Comparison of ENCODE assay signal across 8 mouse cellular contexts in genomic region chr8:4322470-4322869, GRCm38 (mm10). TPM values are rescaled to one million over a fixed set of nuclear protein-coding genes. Genes with fewer than 3 reads are reported as not detected.
DNase-seq lines count a peak whose midpoint lies in the region; ATAC-seq and TF ChIP-seq lines count a peak whose summit lies in the region.

No protein-coding gene starts in this region.

- no peaks in the 10 kb centered on the region for H3K27me3 ChIP-seq in midbrain, embryonic 10.5 days (ENCODE audit: low read depth, poor library complexity, severe bottlenecking)
- H3K27me3 ChIP-seq in midbrain, embryonic 16.5 days (ENCODE audit: control insufficient read depth, insufficient read depth, low read depth, low read length): no peaks in the 10 kb centered on the region
- H3K27me3 ChIP-seq in intestine, postnatal 0 days (replicated peaks; ENCODE audit: control insufficient read depth, insufficient read depth, low read length): no peaks in the 10 kb centered on the region
- H3K27me3 ChIP-seq in limb, embryonic 12.5 days: no peaks in the 10 kb centered on the region
- H3K27me3 ChIP-seq in stomach, postnatal 0 days (ENCODE audit: control insufficient read depth, insufficient read depth, low read length): no peaks in the 10 kb centered on the region

- H3K4me2 ChIP-seq in midbrain, embryonic 16.5 days (ENCODE audit: low read length): no peak overlapping the region
- H3K4me2 ChIP-seq in intestine, postnatal 0 days (replicated peaks; ENCODE audit: low read depth): no peak overlapping the region
- H3K4me2 ChIP-seq in limb, embryonic 12.5 days: peak overlapping the region; percentile 91
- no peak overlapping the region for H3K4me2 ChIP-seq in stomach, postnatal 0 days (replicated peaks; ENCODE audit: low read depth)

- peak overlapping the region; percentile 82 for H3K4me3 ChIP-seq in midbrain, embryonic 10.5 days
- no peak overlapping the region for H3K4me3 ChIP-seq in midbrain, embryonic 16.5 days (ENCODE audit: low read depth, low read length)
- no peak overlapping the region for H3K4me3 ChIP-seq in intestine, postnatal 0 days (ENCODE audit: low read depth, low read length)
- 0 out of 2 replicates have a peak overlapping the region, but pooled peaks have one; percentile 97 for H3K4me3 ChIP-seq in limb, embryonic 12.5 days (replicated peaks)
- H3K4me3 ChIP-seq in stomach, postnatal 0 days (ENCODE audit: low read depth, low read length): no peak overlapping the region

- peaks cover 66% of the 10 kb centered on the region for H3K36me3 ChIP-seq in midbrain, embryonic 10.5 days
- no peaks in the 10 kb centered on the region for H3K36me3 ChIP-seq in midbrain, embryonic 16.5 days (ENCODE audit: control insufficient read depth, insufficient read depth, low read length)
- peaks cover 3% of the 10 kb centered on the region; the same call in 1 of the 2 replicates for H3K36me3 ChIP-seq in intestine, postnatal 0 days (ENCODE audit: control insufficient read depth, insufficient read depth)
- peaks cover 41% of the 10 kb centered on the region for H3K36me3 ChIP-seq in limb, embryonic 12.5 days
- no peaks in the 10 kb centered on the region; the same call in 1 of the 2 replicates for H3K36me3 ChIP-seq in stomach, postnatal 0 days (ENCODE audit: control insufficient read depth, insufficient read depth, low read length)

- no peak overlapping the region for H3K27ac ChIP-seq in midbrain, embryonic 10.5 days (replicated peaks)
- H3K27ac ChIP-seq in midbrain, embryonic 16.5 days (ENCODE audit: low read length): no peak overlapping the region
- H3K27ac ChIP-seq in intestine, postnatal 0 days (ENCODE audit: low read depth, low read length): no peak overlapping the region
- H3K27ac ChIP-seq in limb, embryonic 12.5 days: no peak overlapping the region
- H3K27ac ChIP-seq in stomach, postnatal 0 days (replicated peaks): no peak overlapping the region

- DNase-seq in midbrain, embryonic 10.5 days (ENCODE audit: low spot score): peak; percentile 86
- peak; percentile 76 to 80 for DNase-seq in cerebellum, postnatal 36 days
- DNase-seq in gastrocnemius, postnatal 14 days: peak; percentile 67
- peak; percentile 68 to 79 for DNase-seq in natural killer cell, adult 2 months (ENCODE audit: low spot score in 2 of 2)
- DNase-seq in stomach, postnatal 0 days (ENCODE audit: low spot score): peak; percentile 79

- peak; percentile 94 for TF ChIP-seq CTCF in intestine, postnatal 0 days (IDR thresholded peaks at IDR 0.05; ENCODE audit: low read depth)
- TF ChIP-seq CTCF in stomach, postnatal 0 days (IDR thresholded peaks at IDR 0.05; ENCODE audit: low read depth): peak; percentile 94

- TF ChIP-seq EP300 in stomach, postnatal 0 days (optimal IDR thresholded peaks at IDR 0.05): no peak

- H3K9ac ChIP-seq in midbrain, embryonic 16.5 days (ENCODE audit: low read depth, low read length): no peak overlapping the region
- H3K9ac ChIP-seq in intestine, postnatal 0 days (ENCODE audit: low read depth, low read length): no peak overlapping the region
- H3K9ac ChIP-seq in limb, embryonic 12.5 days (replicated peaks): no peak overlapping the region
- 0 out of 2 replicates have a peak overlapping the region, but pooled peaks have one; percentile 13 for H3K9ac ChIP-seq in stomach, postnatal 0 days (ENCODE audit: low read length)

- intact Hi-C loops in gastrocnemius, postnatal 14 days (cut with DNase I; ENCODE audit: low total_unique reads): loop anchor here (5.0 kb wide), 3 partner anchors 40 to 60 kb away; no protein-coding TSS in a partner anchor

- H3K4me1 ChIP-seq in midbrain, embryonic 10.5 days: peaks cover 29% of the 10 kb centered on the region
- H3K4me1 ChIP-seq in midbrain, embryonic 16.5 days (ENCODE audit: control insufficient read depth, insufficient read depth, low read length): peaks cover 37% of the 10 kb centered on the region
- 0 out of 2 replicates have a peak, but pooled peaks cover 5% of the 10 kb centered on the region for H3K4me1 ChIP-seq in intestine, postnatal 0 days (replicated peaks; ENCODE audit: control insufficient read depth, insufficient read depth, low read length)
- H3K4me1 ChIP-seq in limb, embryonic 12.5 days (replicated peaks): peaks cover 27% of the 10 kb centered on the region
- peaks cover 4% of the 10 kb centered on the region; the same call in 1 of the 2 replicates for H3K4me1 ChIP-seq in stomach, postnatal 0 days (replicated peaks; ENCODE audit: control insufficient read depth, insufficient read depth)

- ATAC-seq in midbrain, embryonic 16.5 days: no peak
- ATAC-seq in intestine, postnatal 0 days: no peak
- ATAC-seq in limb, embryonic 12.5 days (ENCODE audit: insufficient number of reproducible peaks, insufficient read depth, low FRiP score, low TSS enrichment, low read depth): no peak
- ATAC-seq in stomach, postnatal 0 days (ENCODE audit: low FRiP score, low TSS enrichment): no peak

- H3K9me3 ChIP-seq in midbrain, embryonic 10.5 days (replicated peaks): no peaks in the 10 kb centered on the region
- no peaks in the 10 kb centered on the region for H3K9me3 ChIP-seq in midbrain, embryonic 16.5 days (replicated peaks; ENCODE audit: control insufficient read depth, low read length, poor library complexity, severe bottlenecking)
- H3K9me3 ChIP-seq in intestine, postnatal 0 days (ENCODE audit: control insufficient read depth): no peaks in the 10 kb centered on the region
- no peaks in the 10 kb centered on the region for H3K9me3 ChIP-seq in limb, embryonic 12.5 days
- no peaks in the 10 kb centered on the region for H3K9me3 ChIP-seq in stomach, postnatal 0 days (ENCODE audit: control insufficient read depth, low read length)

- 30% methylated on average over 2 of the region's 2 CpGs for WGBS in midbrain, embryonic 10.5 days
- WGBS in midbrain, embryonic 16.5 days: 28% methylated on average over 2 of the region's 2 CpGs
- 29% methylated on average over 2 of the region's 2 CpGs for WGBS in intestine, postnatal 0 days
- 37% methylated on average over 2 of the region's 2 CpGs for WGBS in limb, embryonic 12.5 days
- WGBS in stomach, postnatal 0 days: 24% methylated on average over 2 of the region's 2 CpGs

RNA-seq across cellular contexts. Expression of gene Ccl25, which starts 2.5 kb away (rescaled TPM):
- 23.2 and 24.5 TPM in 2 replicates for polyA plus RNA-seq in midbrain, embryonic 10.5 days (2016; fragmentation: Nextera tagmentation; extraction: Ambion mirVana)
- polyA plus RNA-seq in midbrain, embryonic 16.5 days (2015; fragmentation: Nextera tagmentation; extraction: Ambion mirVana): 18.4 and 18.8 TPM in 2 replicates
- 1 to 10 TPM; 8.7 to 9.4 TPM for total RNA-seq in gastrocnemius, postnatal 14 days (2021)
- 190 and 217 TPM in 2 replicates for polyA plus RNA-seq in intestine, postnatal 0 days (2015; fragmentation: Nextera tagmentation; extraction: Ambion mirVana)
- 23.0 TPM in 2 replicates for polyA plus RNA-seq in limb, embryonic 12.5 days (2016; fragmentation: Nextera tagmentation; extraction: Ambion mirVana)
- 4.4 and 5.3 TPM in 2 replicates for polyA plus RNA-seq in stomach, postnatal 0 days (2015; fragmentation: Nextera tagmentation; extraction: Ambion mirVana)

RNA-seq across cellular contexts. Expression of gene Elavl1, which starts 2.7 kb away (rescaled TPM):
- 339 and 364 TPM in 2 replicates for polyA plus RNA-seq in midbrain, embryonic 10.5 days (2016; fragmentation: Nextera tagmentation; extraction: Ambion mirVana)
- polyA plus RNA-seq in midbrain, embryonic 16.5 days (2015; fragmentation: Nextera tagmentation; extraction: Ambion mirVana): 85.9 and 100 TPM in 2 replicates
- total RNA-seq in gastrocnemius, postnatal 14 days (2021): 10 to 100 TPM; 42.6 to 47.7 TPM
- 64.8 and 73.4 TPM in 2 replicates for polyA plus RNA-seq in intestine, postnatal 0 days (2015; fragmentation: Nextera tagmentation; extraction: Ambion mirVana)
- polyA plus RNA-seq in limb, embryonic 12.5 days (2016; fragmentation: Nextera tagmentation; extraction: Ambion mirVana): 341 and 367 TPM in 2 replicates
- 80.2 and 88.6 TPM in 2 replicates for polyA plus RNA-seq in stomach, postnatal 0 days (2015; fragmentation: Nextera tagmentation; extraction: Ambion mirVana)

RNA-seq across cellular contexts. Expression of gene Timm44, which starts 46.8 kb away (rescaled TPM):
- polyA plus RNA-seq in midbrain, embryonic 10.5 days (2016; fragmentation: Nextera tagmentation; extraction: Ambion mirVana): 61.9 and 66.9 TPM in 2 replicates
- 45.3 and 48.1 TPM in 2 replicates for polyA plus RNA-seq in midbrain, embryonic 16.5 days (2015; fragmentation: Nextera tagmentation; extraction: Ambion mirVana)
- 10 to 100 TPM; 67.8 to 82.1 TPM for total RNA-seq in gastrocnemius, postnatal 14 days (2021)
- polyA plus RNA-seq in intestine, postnatal 0 days (2015; fragmentation: Nextera tagmentation; extraction: Ambion mirVana): 33.7 and 35.5 TPM in 2 replicates
- 66.7 and 72.8 TPM in 2 replicates for polyA plus RNA-seq in limb, embryonic 12.5 days (2016; fragmentation: Nextera tagmentation; extraction: Ambion mirVana)
- polyA plus RNA-seq in stomach, postnatal 0 days (2015; fragmentation: Nextera tagmentation; extraction: Ambion mirVana): 37.8 and 38.4 TPM in 2 replicates

Comparison
In these comparisons a context has a peak if more than half of its experiments do, and no peak if none do; other contexts are left out.
1. H3K4me3 ChIP-seq: peak in midbrain, embryonic 10.5 days (single experiment) and limb, embryonic 12.5 days (single experiment); none in midbrain, embryonic 16.5 days (single experiment), intestine, postnatal 0 days (single experiment) and stomach, postnatal 0 days (single experiment).
2. Peak in every context shown above with its lines, with median percentiles within 50 percentile points of each other: DNase-seq.